Mouse (Mus musculus): ENCODE data around the gene Ccnjl. TPM values are rescaled to one million over a fixed set of nuclear protein-coding genes. Genes with fewer than 3 reads are reported as not detected.

The Ccnjl gene
- total RNA-seq, 2 experiments from 2014 or later = 4.8 to 5.3 TPM

GRCm38 (mm10) chr11:43565414-43565813, 36.8 kb downstream of the Ccnjl start:
- DNase-seq = no peak
- intact Hi-C loops (cut with DNase I) = no loop called here

- no peak for DNase-seq
- intact Hi-C loops (cut with DNase I) = no loop called here
Observed at GRCm38 (mm10) chr11:43565852-43566251, 37.3 kb downstream of the Ccnjl start.

- intact Hi-C loops (cut with DNase I) = no loop called here
- DNase-seq = no peak
Observed at GRCm38 (mm10) chr11:43566696-43567095, 38.1 kb downstream of the Ccnjl start.

GRCm38 (mm10) chr11:43568263-43568662, 39.7 kb downstream of the Ccnjl start:
- no peak for DNase-seq

GRCm38 (mm10) chr11:43569188-43569587, 40.6 kb downstream of the Ccnjl start:
- no peak for DNase-seq
- intact Hi-C loops (cut with DNase I) = no loop called here

More at GRCm38 (mm10) chr11:43568263-43568662, 39.7 kb downstream of the Ccnjl start:
- intact Hi-C loops (cut with DNase I) = no loop called here

- peak; percentile 61 for DNase-seq
- intact Hi-C loops (cut with DNase I) = no loop called here
Observed at GRCm38 (mm10) chr11:43569595-43569994, 41.0 kb downstream of the Ccnjl start.

GRCm38 (mm10) chr11:43575061-43575375, 46.4 kb downstream of the Ccnjl start:
- DNase-seq = no peak
- intact Hi-C loops (cut with DNase I) = no loop called here

GRCm38 (mm10) chr11:43575376-43576151, 47.0 kb downstream of the Ccnjl start:
- intact Hi-C loops (cut with DNase I) = no loop called here
- no peak for DNase-seq

GRCm38 (mm10) chr11:43577713-43578478, 49.3 kb downstream of the Ccnjl start:
- intact Hi-C loops (cut with DNase I) = no loop called here
- DNase-seq = no peak

GRCm38 (mm10) chr11:43585211-43586005, 56.8 kb downstream of the Ccnjl start:
- no peak for DNase-seq
- intact Hi-C loops (cut with DNase I) = no loop called here

- peak; percentile 83 for DNase-seq
- intact Hi-C loops (cut with DNase I) = no loop called here
Observed at GRCm38 (mm10) chr11:43586324-43587090, 57.9 kb downstream of the Ccnjl start, which contains the start of gene 4933415A04Rik. 4933415A04Rik (plus strand) TSS chr11:43587040.

GRCm38 (mm10) chr11:43589530-43590072, 61.0 kb downstream of the Ccnjl start:
- intact Hi-C loops (cut with DNase I) = no loop called here
- no peak for DNase-seq

- intact Hi-C loops (cut with DNase I) = no loop called here
Observed at GRCm38 (mm10) chr11:43601440-43601839, 72.9 kb downstream of the Ccnjl start, which contains the start of gene Fabp6. Fabp6 (minus strand) TSS chr11:43601540.

GRCm38 (mm10) chr11:43604207-43604606, 75.6 kb downstream of the Ccnjl start:
- DNase-seq = no peak
- intact Hi-C loops (cut with DNase I) = no loop called here

More at GRCm38 (mm10) chr11:43601440-43601839, 72.9 kb downstream of the Ccnjl start, which contains the start of gene Fabp6:
- DNase-seq = no peak

- DNase-seq = no peak
- intact Hi-C loops (cut with DNase I) = no loop called here
Observed at GRCm38 (mm10) chr11:43604891-43605290, 76.3 kb downstream of the Ccnjl start.

- DNase-seq = no peak
- intact Hi-C loops (cut with DNase I) = no loop called here
Observed at GRCm38 (mm10) chr11:43605859-43606258, 77.3 kb downstream of the Ccnjl start.

- intact Hi-C loops (cut with DNase I) = no loop called here
- DNase-seq = no peak
Observed at GRCm38 (mm10) chr11:43608440-43608839, 79.9 kb downstream of the Ccnjl start.

GRCm38 (mm10) chr11:43610006-43610661, 81.5 kb downstream of the Ccnjl start:
- DNase-seq = no peak
- intact Hi-C loops (cut with DNase I) = loop anchor here (5.0 kb wide), 1 partner anchor 118 kb away; no protein-coding TSS in a partner anchor

- no peak for DNase-seq
- intact Hi-C loops (cut with DNase I) = loop anchor here (5.0 kb wide), 1 partner anchor 118 kb away; no protein-coding TSS in a partner anchor
Observed at GRCm38 (mm10) chr11:43610662-43611033, 82.1 kb downstream of the Ccnjl start.

All from left cerebral cortex, postnatal 4 days (tissue).